Mouse (Mus musculus): ENCODE measurements around the gene Kars. TPM values are rescaled to one million over a fixed set of nuclear protein-coding genes. Genes with fewer than 3 reads are reported as not detected.

The Kars gene
- polyA plus RNA-seq, 3 experiments from 2014 or later, result 147 to 171 (median 151) TPM

Other genes starting within 250 kb of the Kars start
- gene Cfdp1, start 157.0 kb downstream of the Kars start, polyA plus RNA-seq (2017; shearing (Covaris generic)), result 100 to 1,000 TPM; 110 to 121 (median 120) TPM
- gene Tmem170, start 134.6 kb downstream of the Kars start, polyA plus RNA-seq (2017; shearing (Covaris generic)), result 1 to 10 TPM; 5.2 to 7.5 (median 7.2) TPM
- gene Chst5, start 100.9 kb downstream of the Kars start, polyA plus RNA-seq (2017; shearing (Covaris generic)), result not detected
- gene Tmem231, start 77.4 kb downstream of the Kars start, polyA plus RNA-seq (2017; shearing (Covaris generic)), result 1 to 10 TPM in 2 of 3 experiments, under 1 TPM in 1; 0.97 to 2.0 (median 1.7) TPM
- gene Gabarapl2, start 70.6 kb downstream of the Kars start, polyA plus RNA-seq (2017; shearing (Covaris generic)), result 100 to 1,000 TPM; 252 to 286 (median 255) TPM
- gene Adat1, start 19.0 kb downstream of the Kars start, polyA plus RNA-seq (2017; shearing (Covaris generic)), result 1 to 10 TPM; 2.7 to 7.7 (median 6.8) TPM
- 10 to 100 TPM in 2 of 3 experiments, 1 to 10 TPM in 1; 7.7 to 10.3 (median 10.2) TPM for gene Terf2ip, start 75 bp upstream of the Kars start, polyA plus RNA-seq (2017; shearing (Covaris generic))
- 1 to 10 TPM in 2 of 3 experiments, under 1 TPM in 1; 0.58 to 1.4 (median 1.1) TPM for gene Gm6793, start 3.7 kb upstream of the Kars start, polyA plus RNA-seq (2017; shearing (Covaris generic))

All from inflammation-experienced regulatory T-cells, adult 6 months (primary cell).